Mouse (Mus musculus) spleen, adult 2 months (tissue): ENCODE results near the gene Sdf4. TPM values are rescaled to one million over a fixed set of nuclear protein-coding genes. Genes with fewer than 3 reads are reported as not detected.

Source experiments
- DNase-seq, 2 experiments: peaks; one replicate each; pipeline versions ENCODE4 v3.0.0 to v3.0.0-alpha.2; 2012 to 2021; ENCODE audit warnings: low spot score in 2 of 2, low read depth in 1 of 2
- H3K27ac ChIP-seq: fragments of 200-500 bp; 2 replicates; pipeline ENCODE4 v1.5.1; 2012; ENCODE audit warnings: low read length, inconsistent platforms; ENCODE audit not compliant: insufficient read depth
- H3K27me3 ChIP-seq: fragments of 200-500 bp; 2 replicates; pipeline ENCODE4 v1.6.1; 2012; ENCODE audit warnings: mild to moderate bottlenecking, moderate library complexity, low read length, inconsistent platforms; ENCODE audit not compliant: control insufficient read depth, insufficient read depth
- H3K36me3 ChIP-seq: fragments of 200-500 bp; 2 replicates; pipeline ENCODE4 v1.6.1; 2012; ENCODE audit warnings: mild to moderate bottlenecking, low read length, inconsistent platforms; ENCODE audit not compliant: control insufficient read depth, insufficient read depth
- H3K4me1 ChIP-seq: fragments of 200-500 bp; 2 replicates; pipeline ENCODE4 v1.6.1; 2011; ENCODE audit warnings: inconsistent platforms; ENCODE audit not compliant: control insufficient read depth, insufficient read depth, insufficient read length
- H3K4me3 ChIP-seq: fragments of 200-500 bp; 2 replicates; pipeline ENCODE4 v1.5.1; 2011; ENCODE audit warnings: mild to moderate bottlenecking, inconsistent platforms; ENCODE audit not compliant: insufficient read depth, insufficient read length; ENCODE audit errors: extremely low read depth
- CTCF ChIP-seq: fragments of 200-500 bp; IDR thresholded peaks from 2 replicates; pipeline ENCODE4 v1.5.1; 2011; ENCODE audit warnings: mild to moderate bottlenecking, inconsistent platforms; ENCODE audit not compliant: insufficient read depth, insufficient read length, insufficient replicate concordance; ENCODE audit errors: extremely low read depth
- POLR2A ChIP-seq: fragments of 200-500 bp; IDR thresholded peaks from 2 replicates; pipeline ENCODE4 v1.6.1; 2011; ENCODE audit warnings: low read depth, low read length, inconsistent platforms
- WGBS: fragments of 180-500 bp; shearing (Covaris S2); methylation state at CpG from one replicate; pipeline ENCODE4 v1.1.7; 2018; 5-methylcytosine and 5-hydroxymethylcytosine counted together
- polyA plus RNA-seq: library from polyadenylated mRNA; depleted of rRNA; stranded (reverse); fragments of >200 nt; gene quantifications from 2 replicates; pipeline ENCODE4 v1.2.3, GENCODE M21; 2012

The Sdf4 gene
- polyA plus RNA-seq, 1 experiment: 33.5 TPM

DNA sequence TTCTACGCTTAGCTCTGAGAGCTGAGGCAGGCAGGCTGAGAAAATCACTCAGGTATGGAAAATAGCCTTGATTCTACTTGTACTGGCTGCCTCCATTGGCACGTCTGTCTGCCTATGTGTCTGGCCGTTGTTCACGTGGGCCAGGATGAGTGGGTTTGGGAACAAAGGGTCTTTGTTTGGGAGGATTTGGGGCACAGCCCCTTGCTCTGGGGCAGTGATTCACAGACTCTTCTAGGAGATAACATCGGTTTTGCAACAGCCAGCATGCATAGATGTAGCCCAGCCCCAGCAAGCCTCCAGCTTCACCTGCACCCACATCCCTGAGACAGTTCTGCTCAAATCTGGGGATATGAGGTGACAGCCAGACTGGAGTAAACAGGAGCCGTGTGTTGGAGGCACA lies 20.0 kb upstream of the Sdf4 start:
- 90% methylated on average over 6 of the region's 6 CpGs for WGBS
- no peak overlapping the region for H3K4me3 ChIP-seq
- no peaks in the 10 kb centered on the region for H3K36me3 ChIP-seq
- no peak overlapping the region for H3K27ac ChIP-seq
- TF ChIP-seq CTCF (no peak), POLR2A (no peak)
- DNase-seq: no peak
- H3K4me1 ChIP-seq: no peaks in the 10 kb centered on the region
- no peaks in the 10 kb centered on the region for H3K27me3 ChIP-seq

DNA sequence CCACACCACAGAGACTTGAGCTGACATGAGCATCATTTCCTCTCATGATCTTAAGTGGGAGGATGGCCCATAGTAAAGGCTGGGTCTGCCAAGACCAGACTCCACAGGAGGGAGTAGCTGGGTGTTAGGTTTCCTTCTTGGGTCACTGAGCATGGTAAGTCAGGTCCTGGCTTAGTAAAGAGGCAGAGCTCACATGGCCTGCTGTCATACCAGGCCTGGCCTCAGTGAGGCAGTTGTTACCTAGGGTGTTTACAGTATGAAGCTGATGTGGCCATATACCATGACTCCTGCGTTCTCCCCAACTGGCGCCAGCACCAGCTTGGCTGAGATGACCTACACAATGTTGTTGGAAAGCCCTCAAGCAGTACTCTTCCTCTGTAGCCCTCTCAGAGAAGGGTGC lies 19.4 kb upstream of the Sdf4 start:
- no peaks in the 10 kb centered on the region for H3K27me3 ChIP-seq
- H3K4me3 ChIP-seq: no peak overlapping the region
- no peak for DNase-seq
- no peak overlapping the region for H3K27ac ChIP-seq
- 84% methylated on average over 2 of the region's 2 CpGs for WGBS
- H3K4me1 ChIP-seq: no peaks in the 10 kb centered on the region
- H3K36me3 ChIP-seq: no peaks in the 10 kb centered on the region
- TF ChIP-seq POLR2A (no peak), CTCF (no peak)

DNA sequence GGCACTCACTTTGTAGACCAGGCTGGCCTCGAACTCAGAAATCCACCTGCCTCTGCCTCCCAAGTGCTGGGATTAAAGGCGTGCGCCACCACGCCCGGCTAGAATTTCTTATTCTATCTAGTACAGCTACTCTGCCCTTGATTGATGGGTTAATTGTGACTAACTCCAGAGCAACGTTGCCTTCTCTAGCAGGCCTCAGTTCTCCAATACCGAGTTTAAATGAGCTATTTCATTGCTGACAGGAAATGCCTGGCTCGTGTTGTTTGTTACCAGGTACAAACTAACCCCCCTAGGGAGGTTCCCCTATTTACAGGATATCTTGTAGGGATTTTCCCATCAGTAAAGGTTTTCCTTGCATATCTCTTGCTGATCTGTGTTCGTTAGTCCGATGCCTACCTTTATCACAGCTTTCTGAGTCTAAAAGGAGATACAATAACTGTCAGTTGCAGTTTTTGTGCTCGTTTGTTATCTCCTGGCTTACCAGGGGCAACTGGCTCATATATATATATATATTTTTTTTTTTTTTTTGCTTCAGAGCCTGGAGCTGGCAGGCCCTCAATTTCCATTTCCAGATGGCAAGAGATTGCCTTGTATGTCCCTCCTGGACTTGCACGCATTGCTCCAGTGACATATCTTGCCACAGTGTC lies 11.1 kb upstream of the Sdf4 start:
- Histone ChIP-seq H3K4me1 (no peaks in the 10 kb centered on the region), H3K27ac (no peak overlapping the region), H3K27me3 (no peaks in the 10 kb centered on the region), H3K4me3 (no peak overlapping the region), H3K36me3 (no peaks in the 10 kb centered on the region)
- DNase-seq: no peak
- TF ChIP-seq POLR2A (no peak), CTCF (no peak)
- 63% methylated on average over 12 of the region's 12 CpGs for WGBS

DNA sequence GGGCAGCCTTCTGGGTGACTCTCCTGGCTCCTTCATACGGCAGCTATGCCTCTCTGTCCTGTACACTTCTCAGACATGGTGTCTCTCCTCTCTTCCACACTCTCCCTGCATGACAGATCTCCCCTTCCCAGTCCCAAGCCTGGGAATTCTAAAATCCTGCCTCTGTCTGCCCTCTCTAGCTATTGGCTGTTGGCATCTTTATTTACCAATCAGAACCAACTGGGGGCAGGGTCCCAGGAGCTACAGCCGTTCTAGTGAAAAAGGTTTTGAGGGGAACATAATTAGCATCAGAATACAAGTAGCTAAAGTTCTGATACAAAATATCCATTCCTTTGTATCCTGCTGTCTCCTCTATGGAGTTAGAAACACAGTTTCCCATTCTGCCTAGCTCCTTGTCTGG lies 8.9 kb upstream of the Sdf4 start:
- WGBS: 36% methylated on average over 2 of the region's 2 CpGs
- Histone ChIP-seq H3K4me3 (no peak overlapping the region), H3K4me1 (no peaks in the 10 kb centered on the region), H3K27me3 (no peaks in the 10 kb centered on the region), H3K27ac (no peak overlapping the region), H3K36me3 (no peaks in the 10 kb centered on the region)
- no peak for DNase-seq
- no peak for TF ChIP-seq POLR2A
- TF ChIP-seq CTCF: no peak

DNA sequence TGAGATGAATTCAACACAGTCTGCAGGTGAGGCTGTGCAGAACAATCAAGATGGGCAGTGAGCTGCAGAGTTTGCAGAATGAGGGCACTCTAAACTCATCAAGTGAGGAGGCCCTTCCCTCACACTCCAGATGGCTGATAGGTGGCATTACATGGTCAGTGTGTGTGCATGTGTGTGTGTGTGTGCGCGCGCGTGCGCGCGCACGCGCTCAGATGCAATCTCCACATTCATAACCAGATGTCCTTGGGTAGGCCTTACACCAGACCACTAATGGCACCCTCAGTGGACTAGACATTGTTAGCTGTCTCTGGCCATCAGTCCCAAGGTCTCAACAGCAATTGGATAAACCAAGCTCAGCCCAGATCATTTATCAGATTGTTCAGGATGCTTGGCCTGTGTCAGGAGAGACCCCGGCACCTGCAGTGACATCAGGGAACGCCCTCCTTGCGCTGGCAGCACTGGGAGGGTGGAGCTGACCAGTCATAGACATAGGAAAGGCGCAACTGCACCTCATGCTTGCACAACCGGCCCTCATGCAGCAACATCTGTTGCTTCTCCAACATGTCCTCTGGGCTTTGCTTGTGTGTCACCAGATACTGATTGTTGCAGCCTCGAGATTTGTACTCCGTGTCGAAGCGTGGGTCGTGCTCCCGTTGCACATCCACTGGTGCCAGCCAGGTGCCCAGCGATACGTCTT lies 1.3 kb upstream of the Sdf4 start:
- Histone ChIP-seq H3K36me3 (peaks cover 4% of the 10 kb centered on the region; the same call in 1 of the 2 replicates), H3K27me3 (no peaks in the 10 kb centered on the region), H3K4me1 (peaks cover 15% of the 10 kb centered on the region), H3K27ac (no peak overlapping the region; the same call in 1 of the 2 replicates), H3K4me3 (peak overlapping the region; percentile 97; the same call in 1 of the 2 replicates)
- no peak for TF ChIP-seq CTCF
- TF ChIP-seq POLR2A: no peak
- no peak for DNase-seq
- WGBS: 77% methylated on average over 22 of the region's 22 CpGs

DNA sequence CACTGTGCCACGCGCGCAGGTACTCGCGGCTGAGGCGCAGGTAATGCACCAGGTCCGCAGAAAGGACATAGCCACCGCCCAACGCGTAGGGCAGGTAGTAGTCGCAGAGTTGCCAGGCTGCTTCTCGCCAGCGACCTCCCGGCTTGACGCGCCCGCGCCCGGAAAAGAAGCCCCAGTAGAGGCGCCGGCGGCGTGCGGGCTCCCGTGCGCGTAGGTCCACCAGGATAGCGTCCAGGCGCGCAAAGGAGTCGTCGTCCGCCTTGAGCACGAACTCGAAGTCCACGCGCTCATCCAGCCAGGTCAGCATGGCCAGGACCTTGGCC lies 803 bp upstream of the Sdf4 start:
- Histone ChIP-seq H3K27me3 (no peaks in the 10 kb centered on the region), H3K27ac (peak overlapping the region; percentile 99)

More for the DNA sequence above, 803 bp upstream of the Sdf4 start:
- 19% methylated on average over 37 of the region's 37 CpGs for WGBS
- peaks cover 6% of the 10 kb centered on the region; the same call in 1 of the 2 replicates for H3K36me3 ChIP-seq
- DNase-seq: no peak
- H3K4me1 ChIP-seq: peaks cover 15% of the 10 kb centered on the region
- H3K4me3 ChIP-seq: peak overlapping the region; percentile 97
- TF ChIP-seq POLR2A (no peak), CTCF (no peak)
